Mouse (Mus musculus): ENCODE results near the gene Fbxl2. TPM values are rescaled to one million over a fixed set of nuclear protein-coding genes. Genes with fewer than 3 reads are reported as not detected.

Gene Fbxl2
- total RNA-seq, 2 experiments from 2014 or later, result 0.34 to 1.1 TPM

- no peak for DNase-seq (ENCODE audit: low spot score)
These were observed 121.1 kb downstream of the Fbxl2 start for GRCm38 (mm10) chr9:113924883-113925282.

- DNase-seq (ENCODE audit: low spot score), result no peak
These were observed 123.3 kb downstream of the Fbxl2 start for GRCm38 (mm10) chr9:113922677-113923076.

GRCm38 (mm10) chr9:113915789-113916188 is 130.2 kb downstream of the Fbxl2 start:
- DNase-seq (ENCODE audit: low spot score), result no peak

Other genes with a start within 250 kb of the Fbxl2 start
- gene Ubp1, start 115.3 kb downstream of the Fbxl2 start, total RNA-seq (2021), result 10 to 100 TPM; 14.3 to 17.0 TPM
- under 1 TPM; 0.57 to 0.81 TPM for gene Susd5, start 10.9 kb upstream of the Fbxl2 start, total RNA-seq (2021)